Mouse (Mus musculus) kidney, embryonic 15.5 days (tissue): Measurements from ENCODE around the gene Pah. TPM values are rescaled to one million over a fixed set of nuclear protein-coding genes. Genes with fewer than 3 reads are reported as not detected.

Source experiments
- ATAC-seq: fragments of 200-750 bp; cut with Nextera tagmentation; replicated peaks from 2 replicates; pipeline ENCODE4 v1.8.0; 2017; ENCODE audit warnings: moderate TSS enrichment; ENCODE audit not compliant: low FRiP score
- H3K27ac ChIP-seq: fragments of 300-500 bp; sonication (generic); 2 replicates; pipeline ENCODE4 v1.5.1; 2015; ENCODE audit warnings: mild to moderate bottlenecking, inconsistent platforms
- H3K27me3 ChIP-seq: fragments of 300-500 bp; sonication (generic); 2 replicates; pipeline ENCODE4 v1.6.1; 2015; ENCODE audit warnings: inconsistent platforms
- H3K36me3 ChIP-seq: fragments of 300-500 bp; sonication (generic); 2 replicates; pipeline ENCODE4 v1.6.1; 2015; ENCODE audit warnings: inconsistent platforms
- H3K4me1 ChIP-seq: fragments of 300-500 bp; sonication (generic); 2 replicates; pipeline ENCODE4 v1.6.1; 2015; ENCODE audit warnings: inconsistent platforms
- H3K4me2 ChIP-seq: fragments of 300-500 bp; sonication (generic); 2 replicates; pipeline ENCODE4 v1.6.1; 2015; ENCODE audit warnings: moderate library complexity, mild to moderate bottlenecking, inconsistent platforms
- H3K4me3 ChIP-seq: fragments of 300-500 bp; sonication (generic); replicated peaks from 2 replicates; pipeline ENCODE4 v1.5.1; 2015; ENCODE audit warnings: mild to moderate bottlenecking, inconsistent platforms
- H3K9ac ChIP-seq: fragments of 300-500 bp; sonication (generic); 2 replicates; pipeline ENCODE4 v1.6.1; 2015; ENCODE audit warnings: mild to moderate bottlenecking, inconsistent platforms
- H3K9me3 ChIP-seq: fragments of 300-500 bp; sonication (generic); replicated peaks from 2 replicates; pipeline ENCODE4 v1.6.1; 2016; ENCODE audit warnings: inconsistent platforms
- WGBS: fragments of 180-500 bp; shearing (Covaris S2); methylation state at CpG from one replicate; pipeline ENCODE4 v1.1.7; 2015; ENCODE audit warnings: mixed read lengths; 5-methylcytosine and 5-hydroxymethylcytosine counted together
- polyA plus RNA-seq: library from polyadenylated mRNA; unstranded; fragments of >200 nt; fragmentation: Nextera tagmentation; extraction: Ambion mirVana; gene quantifications from 2 replicates; pipeline ENCODE4 v1.2.1, GENCODE M21; 2015

The Pah gene
- polyA plus RNA-seq, 1 experiment from 2014 or later = 3.3 TPM

- no peak overlapping the region for H3K27ac ChIP-seq
- WGBS = 41% methylated on average over 5 of the region's 5 CpGs
- H3K9me3 ChIP-seq = no peaks in the 10 kb centered on the region
- no peak for ATAC-seq
- no peaks in the 10 kb centered on the region for H3K27me3 ChIP-seq
- no peaks in the 10 kb centered on the region for H3K36me3 ChIP-seq
- no peaks in the 10 kb centered on the region for H3K4me1 ChIP-seq
- no peak overlapping the region for H3K4me3 ChIP-seq
- H3K4me2 ChIP-seq = no peak overlapping the region
- no peak overlapping the region for H3K9ac ChIP-seq
These were observed 74.9 kb downstream of the Pah start for GRCm38 (mm10) chr10:87596361-87597074.

DNA sequence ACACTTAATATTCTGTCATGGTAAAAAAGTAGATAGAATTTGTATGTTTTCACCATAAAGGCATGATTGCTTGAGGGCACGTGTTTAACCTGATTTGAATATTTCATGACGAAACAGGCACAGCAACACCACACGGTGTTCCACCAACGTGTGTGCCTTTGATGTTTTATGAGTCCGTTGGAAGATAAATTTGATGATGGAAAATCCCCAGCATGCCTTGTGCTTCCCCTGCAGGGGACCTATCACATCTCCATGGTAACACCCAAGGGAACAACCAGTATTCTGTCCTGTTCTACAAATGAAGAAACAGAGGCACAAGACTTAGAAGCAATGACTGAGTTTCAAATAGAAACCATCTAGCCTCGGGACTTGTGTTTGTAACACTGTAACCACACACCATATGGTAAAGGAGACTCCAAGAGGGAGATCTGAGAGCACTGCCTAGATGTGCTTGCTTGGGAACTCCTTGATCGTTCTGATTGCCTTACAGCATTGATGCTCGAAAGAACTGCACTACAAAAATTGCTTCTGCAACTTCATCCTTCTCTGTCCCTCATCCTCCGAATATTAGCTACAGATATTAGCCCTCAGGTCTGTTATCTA, 75.6 kb downstream of the Pah start:
- Histone ChIP-seq H3K27me3 (no peaks in the 10 kb centered on the region), H3K36me3 (no peaks in the 10 kb centered on the region), H3K4me1 (no peaks in the 10 kb centered on the region)

GRCm38 (mm10) chr10:87602151-87602550, 80.6 kb downstream of the Pah start:
- no peak overlapping the region for H3K27ac ChIP-seq
- 69% methylated on average over 1 of the region's 1 CpGs for WGBS

More for the DNA sequence above, 75.6 kb downstream of the Pah start:
- H3K27ac ChIP-seq = no peak overlapping the region
- H3K4me3 ChIP-seq = no peak overlapping the region
- 55% methylated on average over 9 of the region's 9 CpGs for WGBS
- no peak overlapping the region for H3K9ac ChIP-seq
- no peak overlapping the region for H3K4me2 ChIP-seq
- no peak for ATAC-seq
- no peaks in the 10 kb centered on the region for H3K9me3 ChIP-seq

GRCm38 (mm10) chr10:87625196-87625595, 103.6 kb downstream of the Pah start:
- Histone ChIP-seq H3K4me1 (no peaks in the 10 kb centered on the region), H3K4me2 (no peak overlapping the region), H3K9me3 (no peaks in the 10 kb centered on the region), H3K27me3 (no peaks in the 10 kb centered on the region), H3K36me3 (no peaks in the 10 kb centered on the region), H3K9ac (no peak overlapping the region), H3K4me3 (no peak overlapping the region), H3K27ac (no peak overlapping the region)
- 71% methylated on average over 1 of the region's 1 CpGs for WGBS
- ATAC-seq = no peak

More at GRCm38 (mm10) chr10:87602151-87602550, 80.6 kb downstream of the Pah start:
- ATAC-seq = no peak
- Histone ChIP-seq H3K36me3 (no peaks in the 10 kb centered on the region), H3K9ac (no peak overlapping the region), H3K9me3 (no peaks in the 10 kb centered on the region), H3K4me2 (no peak overlapping the region), H3K27me3 (no peaks in the 10 kb centered on the region), H3K4me3 (no peak overlapping the region), H3K4me1 (no peaks in the 10 kb centered on the region)

Other genes starting within 250 kb of the Pah start
- 1.1 and 1.4 TPM in 2 replicates for gene Ascl1, start 28.1 kb upstream of the Pah start, polyA plus RNA-seq